6 mouse cellular contexts compared by ENCODE assay signal in the genomic region with DNA sequence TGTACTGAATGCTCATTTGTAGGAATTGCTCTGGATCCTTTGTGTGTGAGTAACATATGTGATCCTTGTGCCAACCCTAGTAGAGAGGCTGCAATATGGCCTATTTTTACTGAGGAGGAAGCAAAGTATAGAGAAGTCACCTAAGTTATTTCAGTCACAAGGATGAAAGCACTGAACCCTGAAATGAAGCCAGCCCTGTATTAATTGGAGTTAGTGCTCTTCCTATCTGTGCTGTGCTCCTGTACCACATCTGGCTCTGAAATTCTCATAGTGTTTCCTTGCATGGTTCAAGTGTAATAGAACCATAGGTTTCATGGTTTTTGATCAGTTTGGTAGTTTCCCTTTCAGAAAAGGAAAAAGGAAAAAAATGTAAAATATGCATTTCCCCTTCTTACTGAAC. TPM values are rescaled to one million over a fixed set of nuclear protein-coding genes. Genes with fewer than 3 reads are reported as not detected.
"Had no signal": no experiment of that assay in that cellular context is flagged by ENCODE, and none has a peak within 500 bp of the region (broad histone marks: within the 10 kb centered on the region; RNA-seq: fewer than 3 reads in every experiment).

No protein-coding gene starts in this region.

RNA-seq across cellular contexts. Expression of a gene that starts 3.4 kb away (rescaled TPM):
- polyA plus RNA-seq: midbrain, embryonic 11.5 days; midbrain, embryonic 13.5 days; midbrain, embryonic 15.5 days; midbrain, postnatal 0 days; neural tube, embryonic 12.5 days; testis, adult 2 months had no signal
